ENCODE assay signal across 12 mouse cellular contexts in genomic region chr5:115623694-115624440, GRCm38 (mm10). TPM values are rescaled to one million over a fixed set of nuclear protein-coding genes. Genes with fewer than 3 reads are reported as not detected.
DNase-seq lines count a peak whose midpoint lies in the region; ATAC-seq and TF ChIP-seq lines count a peak whose summit lies in the region.
"Had no signal": no experiment of that assay in that cellular context is flagged by ENCODE, and none has a peak within 500 bp of the region (broad histone marks: within the 10 kb centered on the region; RNA-seq: fewer than 3 reads in every experiment).

No protein-coding gene starts in this region.

- H3K36me3 ChIP-seq in hindbrain, embryonic 15.5 days: peaks cover 28% of the 10 kb centered on the region
- H3K36me3 ChIP-seq in hindbrain, embryonic 11.5 days (ENCODE audit: control insufficient read depth, insufficient read depth, low read length): no peaks in the 10 kb centered on the region
- no peaks in the 10 kb centered on the region for H3K36me3 ChIP-seq in myocyte (ENCODE audit: control insufficient read depth, insufficient read depth)

- no peaks in the 10 kb centered on the region for H3K9me3 ChIP-seq in hindbrain, embryonic 15.5 days
- H3K9me3 ChIP-seq in hindbrain, embryonic 11.5 days (ENCODE audit: control insufficient read depth, low read length): no peaks in the 10 kb centered on the region
- H3K9me3 ChIP-seq: neural tube, embryonic 12.5 days had no signal

- no peak for ATAC-seq in hindbrain, embryonic 15.5 days (ENCODE audit: low FRiP score, low read depth)
- ATAC-seq in hindbrain, embryonic 11.5 days (ENCODE audit: low FRiP score): no peak
- ATAC-seq: intestine, postnatal 0 days had no signal

- no peaks in the 10 kb centered on the region for H3K4me1 ChIP-seq in hindbrain, embryonic 15.5 days (replicated peaks)
- no peaks in the 10 kb centered on the region for H3K4me1 ChIP-seq in hindbrain, embryonic 11.5 days (replicated peaks; ENCODE audit: control insufficient read depth, insufficient read depth, low read length)
- peaks cover 2% of the 10 kb centered on the region for H3K4me1 ChIP-seq in cortical plate, adult 2 months (ENCODE audit: control insufficient read depth, insufficient read depth, low read length)
- H3K4me1 ChIP-seq: neural tube, embryonic 12.5 days had no signal

- H3K27me3 ChIP-seq in hindbrain, embryonic 15.5 days: no peaks in the 10 kb centered on the region
- H3K27me3 ChIP-seq in hindbrain, embryonic 11.5 days (ENCODE audit: control insufficient read depth, insufficient read depth, low read length): no peaks in the 10 kb centered on the region
- H3K27me3 ChIP-seq in myocyte (ENCODE audit: control insufficient read depth, insufficient read depth, insufficient read length): no peaks in the 10 kb centered on the region
- H3K27me3 ChIP-seq: neural tube, embryonic 12.5 days had no signal

- TF ChIP-seq CTCF in cortical plate, adult 2 months (IDR thresholded peaks at IDR 0.05; ENCODE audit: extremely low read depth, insufficient read depth, low read length): no peak

- H3K9ac ChIP-seq in hindbrain, embryonic 15.5 days: no peak overlapping the region
- H3K9ac ChIP-seq in hindbrain, embryonic 11.5 days (ENCODE audit: low read depth, low read length): no peak overlapping the region
- H3K9ac ChIP-seq: lung, embryonic 14.5 days; neural tube, embryonic 12.5 days had no signal

- 73% methylated on average over 9 of the region's 9 CpGs for WGBS in hindbrain, embryonic 15.5 days
- 71% methylated on average over 9 of the region's 9 CpGs for WGBS in hindbrain, embryonic 11.5 days

- H3K79me2 ChIP-seq in myocyte (ENCODE audit: control insufficient read depth, insufficient read depth): no peaks in the 10 kb centered on the region

- DNase-seq in hindbrain, embryonic 11.5 days (ENCODE audit: low spot score): no peak
- peak; percentile 55 to 60 for DNase-seq in right cerebral cortex, postnatal 10 days (ENCODE audit: low spot score in 2 of 2)
- DNase-seq in right cerebral cortex, postnatal 36 days (ENCODE audit: low spot score in 2 of 2): no peak
- DNase-seq in gastrocnemius, adult 18-20 months (ENCODE audit: low spot score): no peak
- no peak for DNase-seq in thymus, postnatal 14 days
- DNase-seq: cerebellum, adult 2 months; lung, embryonic 14.5 days had no signal

- H3K27ac ChIP-seq in hindbrain, embryonic 15.5 days (replicated peaks): 0 out of 2 replicates have a peak overlapping the region, but pooled peaks have one; percentile 5
- no peak overlapping the region for H3K27ac ChIP-seq in hindbrain, embryonic 11.5 days (ENCODE audit: low read depth, low read length)
- peak overlapping the region; percentile 4; the same call in 1 of the 2 replicates for H3K27ac ChIP-seq in cortical plate, adult 2 months (ENCODE audit: insufficient read depth, low read length)
- H3K27ac ChIP-seq: neural tube, embryonic 12.5 days had no signal

- TF ChIP-seq POLR2A in cortical plate, adult 2 months (IDR thresholded peaks at IDR 0.05; ENCODE audit: extremely low read depth, insufficient read depth, low read length): no peak
- TF ChIP-seq POLR2A in myocyte (IDR thresholded peaks at IDR 0.05; ENCODE audit: insufficient read length, low read depth): no peak

- H3K4me3 ChIP-seq in hindbrain, embryonic 15.5 days: no peak overlapping the region
- no peak overlapping the region for H3K4me3 ChIP-seq in hindbrain, embryonic 11.5 days (ENCODE audit: low read depth, low read length)
- no peak overlapping the region for H3K4me3 ChIP-seq in cortical plate, adult 2 months (ENCODE audit: insufficient read depth, low read length)
- H3K4me3 ChIP-seq in myocyte: no peak overlapping the region
- H3K4me3 ChIP-seq: neural tube, embryonic 12.5 days had no signal

- H3ac ChIP-seq in myocyte (ENCODE audit: control insufficient read depth, insufficient read length): no peak overlapping the region

- H3K4me2 ChIP-seq in hindbrain, embryonic 15.5 days: no peak overlapping the region
- no peak overlapping the region for H3K4me2 ChIP-seq in hindbrain, embryonic 11.5 days (replicated peaks; ENCODE audit: low read depth, low read length)
- no peak overlapping the region for H3K4me2 ChIP-seq in myocyte (ENCODE audit: low read depth)
- H3K4me2 ChIP-seq: lung, embryonic 14.5 days; neural tube, embryonic 12.5 days had no signal

TF ChIP-seq in myocyte, 11 proteins besides CTCF, POLR2A, EP300 and RAD21:
- TF ChIP-seq MAX (IDR thresholded peaks at IDR 0.05; ENCODE audit: low read depth) (no peak), TCF3 (IDR thresholded peaks at IDR 0.05; ENCODE audit: insufficient read length, low read depth) (no peak), SRF (IDR thresholded peaks at IDR 0.05; ENCODE audit: control insufficient read depth, insufficient read length, low read depth) (no peak), POLR2AphosphoS2 (IDR thresholded peaks at IDR 0.05; ENCODE audit: insufficient read length, low read depth) (peak; percentile 13), E2F4 (IDR thresholded peaks at IDR 0.05; ENCODE audit: insufficient read depth) (no peak)

RNA-seq across cellular contexts. Expression of gene Rab35, which starts 7.8 kb away (rescaled TPM):
- polyA plus RNA-seq in hindbrain, embryonic 15.5 days (2015; fragmentation: Nextera tagmentation; extraction: Ambion mirVana): 19.1 and 20.1 TPM in 2 replicates
- polyA plus RNA-seq in hindbrain, embryonic 11.5 days (2014; fragmentation: Nextera tagmentation; extraction: Ambion mirVana): 18.3 and 18.8 TPM in 2 replicates
- 90.8 and 104 TPM in 2 replicates for polyA plus RNA-seq in cortical plate, adult 2 months (2012; rRNA removed)
- polyA plus RNA-seq in myocyte (2012; fragmentation: generic; extraction: Trizol): 44.8 TPM
- 10 to 100 TPM; 37.3 to 43.7 TPM for total RNA-seq in gastrocnemius, adult 18-20 months (2021)

RNA-seq across cellular contexts. Expression of gene Gcn1l1, which starts 58.8 kb away (rescaled TPM):
- polyA plus RNA-seq in hindbrain, embryonic 15.5 days (2015; fragmentation: Nextera tagmentation; extraction: Ambion mirVana): 40.6 and 44.4 TPM in 2 replicates
- 31.8 and 39.4 TPM in 2 replicates for polyA plus RNA-seq in hindbrain, embryonic 11.5 days (2014; fragmentation: Nextera tagmentation; extraction: Ambion mirVana)
- polyA plus RNA-seq in cortical plate, adult 2 months (2012; rRNA removed): 36.0 and 38.2 TPM in 2 replicates
- 49.4 TPM for polyA plus RNA-seq in myocyte (2012; fragmentation: generic; extraction: Trizol)
- 10 to 100 TPM; 27.9 to 31.1 TPM for total RNA-seq in gastrocnemius, adult 18-20 months (2021)

Comparison
In these comparisons a context has a peak if more than half of its experiments do, and no peak if none do; other contexts are left out.
1. DNase-seq: peak in right cerebral cortex, postnatal 10 days (2 of 2); none in hindbrain, embryonic 11.5 days (single experiment), right cerebral cortex, postnatal 36 days (0 of 2), gastrocnemius, adult 18-20 months (single experiment) and thymus, postnatal 14 days (single experiment).